Mouse (Mus musculus): ENCODE data around the gene Josd1.

GRCm38 (mm10) chr15:79683707-79684465 lies 3.8 kb downstream of the Josd1 start:
- TF ChIP-seq POLR2A (IDR thresholded peaks at IDR 0.05; ENCODE audit: low read depth, low read length) (no peak), CTCF (IDR thresholded peaks at IDR 0.05; ENCODE audit: borderline replicate concordance, insufficient read depth, low read length) (no peak)
